Mouse (Mus musculus): ENCODE results near the gene Nubp1. TPM values are rescaled to one million over a fixed set of nuclear protein-coding genes. Genes with fewer than 3 reads are reported as not detected.

Nubp1 gene
- polyA plus RNA-seq (2012; ENCODE audit: insufficient read depth, insufficient read length, low replicate concordance, missing spikeins), result not detected in 2 replicates

DNA sequence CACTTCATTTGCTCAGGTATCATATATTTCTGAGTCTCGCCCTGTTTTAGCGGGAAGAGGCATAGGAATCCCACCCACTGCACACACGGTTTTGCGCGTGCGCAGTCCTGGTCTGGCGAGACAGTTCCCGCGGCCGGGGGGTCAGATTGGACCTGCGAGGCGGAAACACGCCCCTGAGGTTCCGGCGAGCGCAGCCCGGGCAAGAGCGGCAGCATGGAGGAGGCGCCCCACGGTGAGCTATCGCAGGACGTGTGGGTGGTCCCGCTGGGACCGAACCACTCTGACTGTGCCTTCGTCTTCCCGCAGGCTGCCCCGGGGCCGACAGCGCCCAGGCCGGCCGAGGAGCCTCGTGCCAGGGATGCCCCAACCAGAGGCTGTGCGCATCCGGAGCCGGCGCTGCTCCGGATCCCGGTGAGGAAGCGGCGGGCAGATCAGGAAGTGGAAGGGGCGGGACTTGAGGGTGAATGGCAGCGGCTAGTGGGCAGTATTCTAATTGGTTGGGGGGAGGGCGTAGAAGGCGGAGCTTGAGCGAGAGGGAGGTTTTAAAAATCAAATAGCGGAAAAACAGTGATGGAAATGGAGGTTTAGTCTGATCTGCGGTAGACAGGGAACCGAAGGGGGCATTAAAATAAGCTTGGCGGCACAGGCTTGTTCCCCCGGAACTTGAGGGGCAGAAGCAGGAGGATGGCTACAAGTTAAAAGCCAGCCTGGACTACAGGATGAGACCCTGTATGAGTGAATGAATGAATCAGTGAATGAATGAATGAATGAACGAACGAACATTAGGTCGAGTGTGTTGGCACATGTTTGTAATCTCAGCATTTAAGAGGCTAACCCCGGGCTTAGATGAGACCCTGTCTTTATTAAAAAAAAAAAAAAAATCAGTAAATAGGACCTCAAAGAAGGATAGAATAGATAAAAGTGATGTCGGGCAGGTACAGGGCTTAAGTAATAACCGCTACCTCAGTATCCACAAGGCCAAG, at the start of gene Nubp1:
Nubp1 (plus strand) TSS at position 185 of the 983 bp plus-strand sequence.
- 3% methylated on average over 56 of the region's 56 CpGs for WGBS
- H3K27ac ChIP-seq (ENCODE audit: insufficient read depth, low read depth, low read length), result peak within 1 kb of the TSS; percentile 47; the same call in 1 of the 2 replicates
- TF ChIP-seq POLR2A (IDR thresholded peaks at IDR 0.05; ENCODE audit: insufficient read depth, low read depth, low read length) (peak; percentile 93; the same call in 1 of the 2 replicates), CTCF (IDR thresholded peaks at IDR 0.05; ENCODE audit: insufficient read depth, low read depth, low read length) (no peak)
- H3K4me3 ChIP-seq (ENCODE audit: insufficient read depth, low read depth, low read length), result peak within 1 kb of the TSS; percentile 76
- H3K4me1 ChIP-seq (ENCODE audit: control insufficient read depth, insufficient read depth, low read length), result no peaks in the 10 kb centered on the region

DNA sequence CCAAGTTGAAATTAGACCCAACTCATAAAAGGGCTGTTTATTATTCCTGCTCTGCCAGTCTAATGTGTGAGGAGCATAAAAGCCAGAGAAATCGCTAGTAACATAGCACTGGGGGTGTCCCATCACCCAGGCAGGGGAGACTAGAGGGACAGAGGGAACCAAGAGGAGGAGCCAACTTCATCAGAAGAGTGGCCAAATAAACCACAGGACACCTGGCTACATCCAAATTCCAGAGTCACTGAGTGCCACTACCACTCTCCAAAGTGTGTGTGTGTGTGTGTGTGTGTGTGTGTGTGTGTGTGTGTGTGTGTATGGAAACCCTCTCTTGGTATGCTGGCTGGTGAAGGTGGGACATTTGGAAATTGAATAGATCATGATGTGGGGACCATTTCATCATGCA, 48.7 kb upstream of the Nubp1 start:
- Histone ChIP-seq H3K27ac (ENCODE audit: insufficient read depth, low read depth, low read length) (no peak overlapping the region), H3K4me3 (ENCODE audit: insufficient read depth, low read depth, low read length) (no peak overlapping the region), H3K4me1 (ENCODE audit: control insufficient read depth, insufficient read depth, low read length) (peaks cover 15% of the 10 kb centered on the region)
- TF ChIP-seq CTCF (IDR thresholded peaks at IDR 0.05; ENCODE audit: insufficient read depth, low read depth, low read length), result no peak
- no peak for TF ChIP-seq POLR2A (IDR thresholded peaks at IDR 0.05; ENCODE audit: insufficient read depth, low read depth, low read length)
- WGBS, result 30% methylated on average over 1 of the region's 1 CpGs

DNA sequence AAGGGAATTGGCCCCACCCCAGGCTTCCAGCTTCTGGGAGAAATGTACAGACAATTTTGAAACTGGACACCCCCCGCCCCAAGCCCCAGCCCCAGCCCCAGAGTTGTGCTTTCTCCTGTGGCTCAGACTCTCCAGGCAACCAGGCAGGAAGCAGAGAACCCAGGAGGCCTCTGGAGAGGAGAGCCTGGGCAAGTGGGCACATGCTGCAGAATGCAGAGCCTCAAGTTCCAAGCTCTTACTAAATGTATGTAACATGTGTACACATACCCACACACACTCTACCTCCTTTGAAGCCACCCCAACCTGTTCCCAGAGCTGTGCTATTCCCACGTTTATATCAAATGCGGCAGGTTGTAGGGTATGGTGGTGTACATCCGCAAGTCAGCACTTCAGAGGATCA, 46.0 kb upstream of the Nubp1 start:
- TF ChIP-seq CTCF (IDR thresholded peaks at IDR 0.05; ENCODE audit: insufficient read depth, low read depth, low read length) (no peak), POLR2A (IDR thresholded peaks at IDR 0.05; ENCODE audit: insufficient read depth, low read depth, low read length) (no peak)
- H3K4me3 ChIP-seq (ENCODE audit: insufficient read depth, low read depth, low read length), result no peak overlapping the region
- no peak overlapping the region for H3K27ac ChIP-seq (ENCODE audit: insufficient read depth, low read depth, low read length)
- 90% methylated on average over 4 of the region's 4 CpGs for WGBS
- peaks cover 21% of the 10 kb centered on the region for H3K4me1 ChIP-seq (ENCODE audit: control insufficient read depth, insufficient read depth, low read length)

DNA sequence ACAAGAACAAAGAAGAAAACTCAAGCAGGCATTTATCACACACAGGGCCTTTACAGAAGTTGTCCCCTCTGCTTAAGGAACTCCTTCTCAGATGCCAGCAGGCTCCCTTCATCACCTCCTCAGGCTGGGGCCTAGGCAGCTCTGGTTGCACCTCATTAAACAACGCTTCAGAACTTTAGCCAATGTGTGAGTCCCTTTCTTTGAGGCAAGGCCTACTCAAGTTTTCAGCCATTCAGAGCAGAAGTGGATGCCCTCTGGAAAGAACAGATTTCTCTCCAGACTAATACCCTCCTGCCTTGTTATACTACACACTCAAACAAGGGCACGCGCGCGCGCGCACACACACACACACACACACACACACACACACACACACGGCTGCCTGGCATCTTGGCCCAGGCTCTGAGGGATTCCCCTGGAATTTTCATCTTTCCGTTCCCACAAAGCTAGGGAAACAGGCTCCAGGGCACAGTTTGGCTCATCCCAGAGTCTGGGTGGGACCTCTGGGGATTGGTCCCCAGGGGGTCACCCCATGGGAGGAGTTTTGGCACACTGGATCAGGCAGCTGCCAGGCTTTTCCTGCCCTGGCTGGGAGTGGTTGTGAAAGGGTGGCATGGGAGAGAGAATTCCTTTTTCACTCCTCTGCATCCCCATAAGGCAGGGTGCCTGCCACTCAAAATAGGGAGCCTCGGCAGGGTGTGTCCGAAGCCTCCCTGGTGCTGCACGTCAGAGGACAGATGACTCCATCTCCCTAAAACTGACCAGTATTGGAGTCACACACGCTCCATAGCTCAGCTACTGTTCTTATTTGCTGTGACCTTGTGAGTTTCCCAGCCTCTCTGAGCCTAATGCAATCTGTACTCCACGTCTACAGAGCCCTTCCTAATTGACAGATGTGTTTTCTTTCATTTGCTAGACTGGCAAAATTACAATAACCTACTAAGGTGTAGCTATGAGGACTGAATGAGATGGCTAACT, 45.2 kb upstream of the Nubp1 start:
- 51% methylated on average over 14 of the region's 14 CpGs for WGBS
- H3K27ac ChIP-seq (ENCODE audit: insufficient read depth, low read depth, low read length), result no peak overlapping the region

DNA sequence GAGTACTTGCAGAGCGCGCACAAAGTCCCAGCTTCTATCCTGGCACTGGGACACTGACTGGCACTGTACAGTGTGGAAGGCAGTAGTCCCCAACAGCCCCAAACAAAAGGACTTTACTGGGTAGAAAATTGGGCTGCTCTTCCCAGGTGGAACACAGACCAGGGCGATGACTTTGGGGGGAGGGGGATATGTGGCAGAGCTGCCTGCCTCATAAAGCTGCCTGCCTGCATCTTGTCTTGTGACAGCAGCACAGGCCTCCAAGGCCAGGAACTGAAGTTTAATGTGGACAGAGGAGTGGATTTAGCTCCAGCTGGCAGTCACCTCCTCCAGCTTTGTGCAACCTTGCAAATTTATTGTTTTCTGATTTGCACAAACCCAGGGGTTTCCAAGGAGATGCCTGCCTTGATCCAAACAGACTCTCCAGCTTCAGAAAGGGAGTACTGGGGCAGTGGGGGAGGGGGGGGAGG, 42.2 kb upstream of the Nubp1 start:
- H3K4me3 ChIP-seq (ENCODE audit: insufficient read depth, low read depth, low read length), result no peak overlapping the region
- H3K27ac ChIP-seq (ENCODE audit: insufficient read depth, low read depth, low read length), result no peak overlapping the region
- 66% methylated on average over 3 of the region's 3 CpGs for WGBS
- H3K4me1 ChIP-seq (ENCODE audit: control insufficient read depth, insufficient read depth, low read length), result peaks cover 17% of the 10 kb centered on the region
- TF ChIP-seq POLR2A (IDR thresholded peaks at IDR 0.05; ENCODE audit: insufficient read depth, low read depth, low read length) (no peak), CTCF (IDR thresholded peaks at IDR 0.05; ENCODE audit: insufficient read depth, low read depth, low read length) (no peak)

More for the DNA sequence above, 45.2 kb upstream of the Nubp1 start:
- no peak overlapping the region for H3K4me3 ChIP-seq (ENCODE audit: insufficient read depth, low read depth, low read length)
- H3K4me1 ChIP-seq (ENCODE audit: control insufficient read depth, insufficient read depth, low read length), result peaks cover 17% of the 10 kb centered on the region
- TF ChIP-seq POLR2A (IDR thresholded peaks at IDR 0.05; ENCODE audit: insufficient read depth, low read depth, low read length), result no peak
- TF ChIP-seq CTCF (IDR thresholded peaks at IDR 0.05; ENCODE audit: insufficient read depth, low read depth, low read length), result no peak

DNA sequence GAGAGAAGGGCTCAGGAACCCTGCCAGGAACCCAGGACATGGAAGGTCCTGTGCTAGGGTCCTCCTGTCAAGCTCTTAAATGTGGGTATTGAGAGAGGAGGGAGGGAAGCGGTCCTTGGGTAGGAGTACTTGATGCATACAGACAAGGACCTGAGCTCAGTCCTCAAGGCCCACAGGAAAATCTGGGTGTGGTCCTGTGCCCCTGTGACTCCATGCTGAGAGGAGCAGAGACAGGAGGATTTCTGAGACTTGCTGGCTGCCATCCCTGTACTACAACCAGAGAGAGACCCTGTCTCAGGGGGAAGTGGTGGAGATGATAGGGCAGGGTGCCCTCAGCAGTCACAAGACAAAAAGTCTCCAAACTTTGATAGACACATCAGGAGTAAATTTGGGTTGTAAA, 41.8 kb upstream of the Nubp1 start:
- Histone ChIP-seq H3K4me3 (ENCODE audit: insufficient read depth, low read depth, low read length) (no peak overlapping the region), H3K4me1 (ENCODE audit: control insufficient read depth, insufficient read depth, low read length) (peaks cover 18% of the 10 kb centered on the region), H3K27ac (ENCODE audit: insufficient read depth, low read depth, low read length) (no peak overlapping the region)
- WGBS, result 90% methylated on average over 1 of the region's 1 CpGs
- TF ChIP-seq CTCF (IDR thresholded peaks at IDR 0.05; ENCODE audit: insufficient read depth, low read depth, low read length), result no peak
- TF ChIP-seq POLR2A (IDR thresholded peaks at IDR 0.05; ENCODE audit: insufficient read depth, low read depth, low read length), result no peak

DNA sequence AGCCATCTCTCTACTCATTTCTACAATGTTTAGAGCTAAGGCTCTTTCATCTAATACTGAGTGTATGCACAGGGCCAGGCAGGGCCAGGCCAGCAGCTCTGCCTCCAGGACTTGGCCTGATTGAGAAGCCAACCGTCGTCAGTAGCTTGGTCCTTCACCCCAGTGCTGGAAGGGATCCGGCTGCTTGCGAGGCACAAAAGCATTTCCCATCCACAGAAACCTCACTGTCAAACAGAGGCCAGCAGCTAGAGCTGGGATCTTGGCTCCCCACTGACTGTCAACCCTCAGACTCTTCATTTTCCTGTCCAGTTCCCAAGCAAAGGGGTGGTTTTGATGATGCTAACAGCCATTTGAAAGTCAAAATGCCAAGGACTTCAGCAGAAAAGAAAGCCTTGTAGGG, 39.4 kb upstream of the Nubp1 start:
- WGBS, result 54% methylated on average over 4 of the region's 4 CpGs
- no peak for TF ChIP-seq CTCF (IDR thresholded peaks at IDR 0.05; ENCODE audit: insufficient read depth, low read depth, low read length)
- no peak for TF ChIP-seq POLR2A (IDR thresholded peaks at IDR 0.05; ENCODE audit: insufficient read depth, low read depth, low read length)
- peaks cover 13% of the 10 kb centered on the region for H3K4me1 ChIP-seq (ENCODE audit: control insufficient read depth, insufficient read depth, low read length)

DNA sequence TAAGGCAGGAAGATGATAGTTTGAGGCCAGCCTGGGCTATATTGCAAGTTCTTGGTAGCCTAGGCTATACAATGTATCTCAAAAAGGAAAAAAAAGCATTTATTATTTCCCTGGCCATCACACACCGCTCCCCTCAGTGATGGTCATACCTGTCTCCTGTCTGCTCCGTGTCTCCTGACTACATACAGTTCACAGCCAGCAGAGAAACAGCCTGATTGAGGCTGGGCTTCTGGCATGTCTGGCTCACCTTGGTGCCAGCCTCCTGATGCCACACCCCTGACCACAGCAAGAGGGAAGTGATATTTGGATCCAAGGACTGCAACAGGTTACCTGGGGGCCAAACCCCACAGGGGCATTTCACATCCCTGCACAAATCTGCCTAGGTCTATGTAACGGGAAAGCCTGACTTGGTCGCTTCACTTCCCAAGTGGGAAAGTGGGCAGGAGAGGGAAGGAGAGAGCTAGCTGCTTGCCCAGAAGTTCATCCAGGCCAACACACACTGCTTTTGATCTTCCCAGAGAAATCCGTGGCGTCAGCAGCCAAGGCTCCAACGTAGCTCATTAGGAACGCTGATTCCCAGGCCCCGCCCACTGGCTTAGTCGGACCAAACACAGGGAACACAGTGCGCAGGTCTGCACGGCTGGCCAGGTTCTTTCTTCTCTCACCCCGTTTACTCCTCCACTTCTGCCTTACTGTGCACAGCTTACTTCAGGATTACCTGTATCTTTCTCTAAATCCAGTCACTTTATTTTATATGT, 37.3 kb upstream of the Nubp1 start:
- TF ChIP-seq POLR2A (IDR thresholded peaks at IDR 0.05; ENCODE audit: insufficient read depth, low read depth, low read length), result no peak
- Histone ChIP-seq H3K4me3 (ENCODE audit: insufficient read depth, low read depth, low read length) (no peak overlapping the region), H3K27ac (ENCODE audit: insufficient read depth, low read depth, low read length) (no peak overlapping the region), H3K4me1 (ENCODE audit: control insufficient read depth, insufficient read depth, low read length) (peaks cover 7% of the 10 kb centered on the region)
- WGBS, result 23% methylated on average over 13 of the region's 13 CpGs

More for the DNA sequence above, 39.4 kb upstream of the Nubp1 start:
- H3K27ac ChIP-seq (ENCODE audit: insufficient read depth, low read depth, low read length), result no peak overlapping the region
- H3K4me3 ChIP-seq (ENCODE audit: insufficient read depth, low read depth, low read length), result no peak overlapping the region
